Mouse (Mus musculus) lung, embryonic 15.5 days (tissue): ENCODE data around the gene Tnf. TPM values are rescaled to one million over a fixed set of nuclear protein-coding genes. Genes with fewer than 3 reads are reported as not detected.

Experiments used
- ATAC-seq: fragments of 200-750 bp; cut with Nextera tagmentation; 2 replicates; pipeline ENCODE4 v1.8.0; 2017; ENCODE audit warnings: moderate number of reproducible peaks, borderline replicate concordance; ENCODE audit not compliant: low FRiP score, low TSS enrichment; ENCODE audit errors: extremely low read depth
- H3K27ac ChIP-seq: fragments of 300-500 bp; sonication (generic); 2 replicates; pipeline ENCODE4 v1.5.1; 2015; ENCODE audit warnings: moderate library complexity, mild to moderate bottlenecking, inconsistent platforms
- H3K27me3 ChIP-seq: fragments of 300-500 bp; sonication (generic); 2 replicates; pipeline ENCODE4 v1.6.1; 2015; ENCODE audit warnings: inconsistent platforms
- H3K36me3 ChIP-seq: fragments of 300-500 bp; sonication (generic); 2 replicates; pipeline ENCODE4 v1.6.1; 2015; ENCODE audit warnings: inconsistent platforms
- H3K4me1 ChIP-seq: fragments of 300-500 bp; sonication (generic); 2 replicates; pipeline ENCODE4 v1.6.1; 2015; ENCODE audit warnings: inconsistent platforms
- H3K4me2 ChIP-seq: fragments of 300-500 bp; sonication (generic); 2 replicates; pipeline ENCODE4 v1.6.1; 2015; ENCODE audit warnings: inconsistent platforms, mild to moderate bottlenecking, moderate library complexity
- H3K4me3 ChIP-seq: fragments of 300-500 bp; sonication (generic); 2 replicates; pipeline ENCODE4 v1.5.1; 2015; ENCODE audit warnings: mild to moderate bottlenecking, inconsistent platforms
- H3K9ac ChIP-seq: fragments of 300-500 bp; sonication (generic); 2 replicates; pipeline ENCODE4 v1.6.1; 2015; ENCODE audit warnings: inconsistent platforms
- H3K9me3 ChIP-seq: fragments of 300-500 bp; sonication (generic); 2 replicates; pipeline ENCODE4 v1.6.1; 2016; ENCODE audit warnings: inconsistent platforms
- WGBS: fragments of 180-500 bp; shearing (Covaris S2); methylation state at CpG from one replicate; pipeline ENCODE4 v1.1.7; 2015; 5-methylcytosine and 5-hydroxymethylcytosine counted together
- polyA plus RNA-seq: library from polyadenylated mRNA; unstranded; fragments of >200 nt; fragmentation: Nextera tagmentation; extraction: Ambion mirVana; gene quantifications from 2 replicates; pipeline ENCODE4 v1.2.1, GENCODE M21; 2015

Tnf gene
- polyA plus RNA-seq, 1 experiment from 2014 or later = not detected

- Histone ChIP-seq H3K4me2 (0 out of 2 replicates have a peak overlapping the region, but pooled peaks have one; percentile 88), H3K9me3 (no peaks in the 10 kb centered on the region), H3K4me3 (no peak overlapping the region), H3K27ac (peak overlapping the region; percentile 97), H3K4me1 (peaks cover 35% of the 10 kb centered on the region), H3K36me3 (peaks cover 32% of the 10 kb centered on the region), H3K27me3 (no peaks in the 10 kb centered on the region), H3K9ac (no peak overlapping the region)
- WGBS = 61% methylated on average over 5 of the region's 5 CpGs
- no peak for ATAC-seq
Observed at GRCm38 (mm10) chr17:35232659-35233058, 30.9 kb upstream of the Tnf start.

- 16% methylated on average over 12 of the region's 12 CpGs for WGBS
- ATAC-seq = no peak
- Histone ChIP-seq H3K9me3 (no peaks in the 10 kb centered on the region), H3K27ac (no peak overlapping the region), H3K4me2 (no peak overlapping the region), H3K4me3 (no peak overlapping the region), H3K36me3 (peaks cover 38% of the 10 kb centered on the region), H3K4me1 (peaks cover 35% of the 10 kb centered on the region), H3K9ac (no peak overlapping the region), H3K27me3 (no peaks in the 10 kb centered on the region)
Observed at GRCm38 (mm10) chr17:35232043-35232442, 30.2 kb upstream of the Tnf start.

GRCm38 (mm10) chr17:35231022-35231421 lies 29.2 kb upstream of the Tnf start:
- Histone ChIP-seq H3K9me3 (no peaks in the 10 kb centered on the region), H3K4me3 (no peak overlapping the region), H3K4me2 (no peak overlapping the region), H3K27me3 (no peaks in the 10 kb centered on the region), H3K4me1 (peaks cover 28% of the 10 kb centered on the region), H3K9ac (no peak overlapping the region), H3K36me3 (peaks cover 45% of the 10 kb centered on the region), H3K27ac (no peak overlapping the region)
- ATAC-seq = no peak
- 88% methylated on average over 10 of the region's 10 CpGs for WGBS

GRCm38 (mm10) chr17:35226561-35227046 lies 24.8 kb upstream of the Tnf start:
- Histone ChIP-seq H3K9ac (no peak overlapping the region), H3K36me3 (peaks cover 56% of the 10 kb centered on the region), H3K4me1 (no peaks in the 10 kb centered on the region), H3K27ac (no peak overlapping the region), H3K27me3 (no peaks in the 10 kb centered on the region), H3K4me3 (no peak overlapping the region), H3K9me3 (no peaks in the 10 kb centered on the region), H3K4me2 (no peak overlapping the region)
- WGBS = 77% methylated on average over 14 of the region's 14 CpGs
- no peak for ATAC-seq

GRCm38 (mm10) chr17:35225456-35225855 lies 23.6 kb upstream of the Tnf start:
- H3K4me3 ChIP-seq = no peak overlapping the region
- 91% methylated on average over 5 of the region's 5 CpGs for WGBS
- no peak for ATAC-seq
- peaks cover 6% of the 10 kb centered on the region for H3K4me1 ChIP-seq
- H3K9ac ChIP-seq = no peak overlapping the region
- H3K27ac ChIP-seq = no peak overlapping the region
- H3K9me3 ChIP-seq = no peaks in the 10 kb centered on the region
- H3K27me3 ChIP-seq = no peaks in the 10 kb centered on the region
- H3K4me2 ChIP-seq = no peak overlapping the region
- peaks cover 49% of the 10 kb centered on the region for H3K36me3 ChIP-seq

- ATAC-seq = no peak
- no peaks in the 10 kb centered on the region for H3K9me3 ChIP-seq
- H3K9ac ChIP-seq = no peak overlapping the region
- no peak overlapping the region for H3K4me2 ChIP-seq
- peaks cover 49% of the 10 kb centered on the region for H3K36me3 ChIP-seq
- WGBS = 92% methylated on average over 4 of the region's 4 CpGs
- no peak overlapping the region for H3K4me3 ChIP-seq
- no peak overlapping the region for H3K27ac ChIP-seq
- peaks cover 14% of the 10 kb centered on the region for H3K4me1 ChIP-seq
- H3K27me3 ChIP-seq = no peaks in the 10 kb centered on the region
Observed at GRCm38 (mm10) chr17:35224641-35225040, 22.8 kb upstream of the Tnf start.

- Histone ChIP-seq H3K4me1 (peaks cover 21% of the 10 kb centered on the region), H3K9me3 (no peaks in the 10 kb centered on the region), H3K9ac (no peak overlapping the region), H3K4me2 (no peak overlapping the region), H3K36me3 (peaks cover 35% of the 10 kb centered on the region), H3K27me3 (no peaks in the 10 kb centered on the region), H3K27ac (peak overlapping the region; percentile 58), H3K4me3 (no peak overlapping the region)
- WGBS = 57% methylated on average over 6 of the region's 6 CpGs
- no peak for ATAC-seq
Observed at GRCm38 (mm10) chr17:35222299-35222698, 20.5 kb upstream of the Tnf start.

GRCm38 (mm10) chr17:35220156-35220952 lies 18.5 kb upstream of the Tnf start, which contains the start of gene Gm16181:
Gene Gm16181 (plus strand): TSS chr17:35220834.
- Histone ChIP-seq H3K4me2 (no peak within 1 kb of the TSS), H3K27me3 (no peaks in the 10 kb centered on the region), H3K27ac (peak within 1 kb of the TSS; percentile 78), H3K9me3 (no peaks in the 10 kb centered on the region), H3K36me3 (peaks cover 25% of the 10 kb centered on the region), H3K4me3 (no peak within 1 kb of the TSS), H3K9ac (no peak within 1 kb of the TSS), H3K4me1 (peaks cover 21% of the 10 kb centered on the region)
- 62% methylated on average over 28 of the region's 28 CpGs for WGBS
- peak; percentile 48; the same call in 1 of the 2 replicates for ATAC-seq

- ATAC-seq = no peak
- H3K36me3 ChIP-seq = peaks cover 20% of the 10 kb centered on the region
- H3K4me2 ChIP-seq = no peak overlapping the region
- peak overlapping the region; percentile 73 for H3K27ac ChIP-seq
- H3K4me3 ChIP-seq = no peak overlapping the region
- no peak overlapping the region for H3K9ac ChIP-seq
- peaks cover 21% of the 10 kb centered on the region for H3K4me1 ChIP-seq
- 76% methylated on average over 6 of the region's 6 CpGs for WGBS
- H3K9me3 ChIP-seq = no peaks in the 10 kb centered on the region
- no peaks in the 10 kb centered on the region for H3K27me3 ChIP-seq
Observed at GRCm38 (mm10) chr17:35219601-35220041, 17.8 kb upstream of the Tnf start.

- Histone ChIP-seq H3K4me3 (no peak overlapping the region), H3K9me3 (no peaks in the 10 kb centered on the region), H3K9ac (no peak overlapping the region), H3K27me3 (no peaks in the 10 kb centered on the region), H3K27ac (peak overlapping the region; percentile 73), H3K36me3 (peaks cover 14% of the 10 kb centered on the region), H3K4me1 (peaks cover 21% of the 10 kb centered on the region), H3K4me2 (no peak overlapping the region)
- 68% methylated on average over 18 of the region's 18 CpGs for WGBS
- ATAC-seq = peak; percentile 25; the same call in 1 of the 2 replicates
Observed at GRCm38 (mm10) chr17:35218516-35219193, 16.8 kb upstream of the Tnf start.

GRCm38 (mm10) chr17:35213071-35213470 lies 11.3 kb upstream of the Tnf start:
- no peaks in the 10 kb centered on the region for H3K4me1 ChIP-seq
- H3K36me3 ChIP-seq = no peaks in the 10 kb centered on the region
- H3K4me3 ChIP-seq = no peak overlapping the region
- WGBS = 91% methylated on average over 5 of the region's 5 CpGs
- no peak for ATAC-seq
- no peak overlapping the region for H3K9ac ChIP-seq
- no peaks in the 10 kb centered on the region for H3K27me3 ChIP-seq
- no peaks in the 10 kb centered on the region for H3K9me3 ChIP-seq
- H3K4me2 ChIP-seq = no peak overlapping the region
- no peak overlapping the region for H3K27ac ChIP-seq

- Histone ChIP-seq H3K4me1 (no peaks in the 10 kb centered on the region), H3K9me3 (no peaks in the 10 kb centered on the region), H3K4me3 (no peak overlapping the region), H3K27me3 (no peaks in the 10 kb centered on the region), H3K4me2 (no peak overlapping the region), H3K9ac (no peak overlapping the region), H3K27ac (no peak overlapping the region), H3K36me3 (no peaks in the 10 kb centered on the region)
- 45% methylated on average over 3 of the region's 3 CpGs for WGBS
- no peak for ATAC-seq
Observed at GRCm38 (mm10) chr17:35210593-35210992, 8.8 kb upstream of the Tnf start.
